Mouse (Mus musculus): ENCODE results near the gene Lair1. TPM values are rescaled to one million over a fixed set of nuclear protein-coding genes. Genes with fewer than 3 reads are reported as not detected.

The Lair1 gene
- polyA plus RNA-seq, 1 experiment = not detected

- Histone ChIP-seq H3K36me3 (ENCODE audit: control insufficient read depth, insufficient read depth) (no peaks in the 10 kb centered on the region), H3K4me2 (ENCODE audit: low read depth) (no peak overlapping the region), H3ac (ENCODE audit: control insufficient read depth, insufficient read length) (no peak overlapping the region), H3K27me3 (ENCODE audit: control insufficient read depth, insufficient read depth, insufficient read length) (no peaks in the 10 kb centered on the region), H3K79me2 (ENCODE audit: control insufficient read depth, insufficient read depth) (no peaks in the 10 kb centered on the region), H3K4me3 (no peak overlapping the region)
- no peak for TF ChIP-seq MYOG (IDR thresholded peaks at IDR 0.05; ENCODE audit: control insufficient read depth in 1 of 3, insufficient read depth in 1 of 3, insufficient read length in 2 of 3, low read depth in 2 of 3)
- no peak for TF ChIP-seq POLR2AphosphoS2 (IDR thresholded peaks at IDR 0.05; ENCODE audit: insufficient read length, low read depth)
- no peak for TF ChIP-seq TCF3 (IDR thresholded peaks at IDR 0.05; ENCODE audit: insufficient read length, low read depth)
- TF ChIP-seq USF1 (IDR thresholded peaks at IDR 0.05; ENCODE audit: low read depth) = no peak
- TF ChIP-seq E2F4 (IDR thresholded peaks at IDR 0.05; ENCODE audit: insufficient read depth) = no peak
- TF ChIP-seq MYOD1 (IDR thresholded peaks at IDR 0.05; ENCODE audit: control insufficient read depth in 1 of 3, insufficient read length in 2 of 3, low read depth in 2 of 3) = no peak
- no peak for TF ChIP-seq REST (IDR thresholded peaks at IDR 0.05; ENCODE audit: insufficient read depth, insufficient read length)
- TF ChIP-seq TCF12 (IDR thresholded peaks at IDR 0.05; ENCODE audit: insufficient read depth, poor library complexity, severe bottlenecking) = no peak
- TF ChIP-seq MAX (IDR thresholded peaks at IDR 0.05; ENCODE audit: low read depth) = no peak
- TF ChIP-seq CEBPB (IDR thresholded peaks at IDR 0.05; ENCODE audit: insufficient read depth, poor library complexity, severe bottlenecking) = no peak
- TF ChIP-seq POLR2A (IDR thresholded peaks at IDR 0.05; ENCODE audit: insufficient read length, low read depth) = no peak
- TF ChIP-seq SRF (IDR thresholded peaks at IDR 0.05; ENCODE audit: control insufficient read depth, insufficient read length, low read depth) = no peak
Observed at GRCm38 (mm10) chr7:3962017-3962416, 101.0 kb downstream of the Lair1 start.

DNA sequence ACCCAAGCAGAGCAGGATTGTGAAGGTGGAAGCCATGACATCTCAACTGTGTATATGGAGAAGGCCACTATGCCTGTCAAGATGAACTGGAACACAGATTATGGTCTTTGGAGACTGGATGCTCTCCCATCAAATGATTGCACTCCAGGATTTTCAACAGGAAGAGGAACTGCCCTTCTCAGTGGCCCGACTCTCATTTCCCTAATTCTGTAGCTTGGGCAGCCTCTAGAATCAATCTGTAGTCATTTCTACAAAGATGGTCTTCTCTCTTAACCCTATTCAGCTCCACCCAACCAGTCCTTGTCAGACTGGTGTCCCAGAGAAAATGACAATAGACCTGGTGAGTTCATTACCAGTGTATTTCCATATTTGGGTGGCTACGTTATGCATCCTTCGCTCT is 105.6 kb downstream of the Lair1 start:
- H3K79me2 ChIP-seq (ENCODE audit: control insufficient read depth, insufficient read depth) = no peaks in the 10 kb centered on the region
- no peaks in the 10 kb centered on the region for H3K27me3 ChIP-seq (ENCODE audit: control insufficient read depth, insufficient read depth, insufficient read length)
- no peaks in the 10 kb centered on the region for H3K36me3 ChIP-seq (ENCODE audit: control insufficient read depth, insufficient read depth)
- no peak overlapping the region for H3ac ChIP-seq (ENCODE audit: control insufficient read depth, insufficient read length)
- no peak overlapping the region for H3K4me3 ChIP-seq
- H3K4me2 ChIP-seq (ENCODE audit: low read depth) = no peak overlapping the region
- TF ChIP-seq TCF3 (IDR thresholded peaks at IDR 0.05; ENCODE audit: insufficient read length, low read depth) (no peak), MAX (IDR thresholded peaks at IDR 0.05; ENCODE audit: low read depth) (no peak)

Other genes starting within 250 kb of the Lair1 start
- not detected for gene Gm15448, start 237.5 kb downstream of the Lair1 start, polyA plus RNA-seq (2012; fragmentation: generic; extraction: Trizol)
- not detected for gene Pira2, start 218.2 kb downstream of the Lair1 start, polyA plus RNA-seq (2012; fragmentation: generic; extraction: Trizol)
- gene Gm14548, start 165.1 kb downstream of the Lair1 start, polyA plus RNA-seq (2012; fragmentation: generic; extraction: Trizol) = not detected
- not detected for gene Lilra6, start 147.7 kb downstream of the Lair1 start, polyA plus RNA-seq (2012; fragmentation: generic; extraction: Trizol)
- gene Ttyh1, start 56.2 kb upstream of the Lair1 start, polyA plus RNA-seq (2012; fragmentation: generic; extraction: Trizol) = 0.10 TPM
- 33.3 TPM for gene Leng8, start 73.8 kb upstream of the Lair1 start, polyA plus RNA-seq (2012; fragmentation: generic; extraction: Trizol)
- 3.2 TPM for gene Leng9, start 87.2 kb upstream of the Lair1 start, polyA plus RNA-seq (2012; fragmentation: generic; extraction: Trizol)
- 26.5 TPM for gene Cdc42ep5, start 101.7 kb upstream of the Lair1 start, polyA plus RNA-seq (2012; fragmentation: generic; extraction: Trizol)
- gene Lilra5, start 174.6 kb upstream of the Lair1 start, polyA plus RNA-seq (2012; fragmentation: generic; extraction: Trizol) = not detected